In the genomic region with DNA sequence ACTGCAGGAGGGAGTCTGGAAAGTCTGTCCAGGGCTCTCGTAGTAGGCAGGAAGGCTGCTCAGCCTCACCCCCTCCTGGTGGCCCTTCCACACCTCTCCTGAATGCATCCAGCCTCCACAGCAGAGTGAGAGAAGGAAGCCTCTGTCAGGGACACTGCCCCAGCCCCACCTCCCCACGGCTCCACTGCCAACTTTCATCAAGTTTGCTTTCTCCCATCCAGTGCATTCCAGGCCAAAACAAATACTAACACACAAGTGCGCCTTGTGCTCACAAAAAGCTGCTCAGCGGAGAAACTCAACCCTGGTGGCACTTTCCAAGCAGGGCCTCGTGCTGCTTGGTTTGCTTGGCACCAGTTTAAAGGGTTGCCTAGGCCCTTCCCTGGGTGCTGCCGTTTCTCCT, we compare ENCODE assay signal across 12 mouse cellular contexts. TPM values are rescaled to one million over a fixed set of nuclear protein-coding genes. Genes with fewer than 3 reads are reported as not detected.
DNase-seq lines count a peak whose midpoint lies in the region; ATAC-seq and TF ChIP-seq lines count a peak whose summit lies in the region.
"Had no signal": no experiment of that assay in that cellular context is flagged by ENCODE, and none has a peak within 500 bp of the region (broad histone marks: within the 10 kb centered on the region; RNA-seq: fewer than 3 reads in every experiment).

No protein-coding gene starts in this region.

- H3K4me3 ChIP-seq in hindbrain, embryonic 14.5 days (replicated peaks; ENCODE audit: low read length): no peak overlapping the region
- H3K4me3 ChIP-seq in hindbrain, embryonic 11.5 days (ENCODE audit: low read depth, low read length): no peak overlapping the region
- H3K4me3 ChIP-seq in stomach, postnatal 0 days (ENCODE audit: low read depth, low read length): no peak overlapping the region
- H3K4me3 ChIP-seq: midbrain, embryonic 12.5 days had no signal

- no peak overlapping the region for H3K27ac ChIP-seq in hindbrain, embryonic 14.5 days
- no peak overlapping the region for H3K27ac ChIP-seq in hindbrain, embryonic 11.5 days (ENCODE audit: low read depth, low read length)
- H3K27ac ChIP-seq in stomach, postnatal 0 days (replicated peaks): no peak overlapping the region
- H3K27ac ChIP-seq: midbrain, embryonic 12.5 days had no signal

- no peaks in the 10 kb centered on the region for H3K9me3 ChIP-seq in hindbrain, embryonic 14.5 days (ENCODE audit: control insufficient read depth, low read length)
- no peaks in the 10 kb centered on the region for H3K9me3 ChIP-seq in hindbrain, embryonic 11.5 days (ENCODE audit: control insufficient read depth, low read length)
- no peaks in the 10 kb centered on the region for H3K9me3 ChIP-seq in stomach, postnatal 0 days (ENCODE audit: control insufficient read depth, low read length)
- H3K9me3 ChIP-seq: midbrain, embryonic 12.5 days had no signal

- peaks cover 4% of the 10 kb centered on the region; the same call in 1 of the 2 replicates for H3K36me3 ChIP-seq in hindbrain, embryonic 14.5 days (replicated peaks; ENCODE audit: control insufficient read depth, insufficient read depth)
- no peaks in the 10 kb centered on the region for H3K36me3 ChIP-seq in hindbrain, embryonic 11.5 days (ENCODE audit: control insufficient read depth, insufficient read depth, low read length)
- H3K36me3 ChIP-seq in stomach, postnatal 0 days (ENCODE audit: control insufficient read depth, insufficient read depth, low read length): no peaks in the 10 kb centered on the region
- H3K36me3 ChIP-seq: midbrain, embryonic 12.5 days had no signal

- WGBS in hindbrain, embryonic 14.5 days: 61% methylated on average over 6 of the region's 6 CpGs
- WGBS in hindbrain, embryonic 11.5 days: 74% methylated on average over 6 of the region's 6 CpGs
- WGBS in stomach, postnatal 0 days: 44% methylated on average over 6 of the region's 6 CpGs

- TF ChIP-seq CTCF in stomach, postnatal 0 days (IDR thresholded peaks at IDR 0.05; ENCODE audit: low read depth): no peak; the same call in 1 of the 2 replicates

- ATAC-seq in hindbrain, embryonic 14.5 days (ENCODE audit: low FRiP score): peak; percentile 85; the same call in 1 of the 2 replicates
- ATAC-seq in hindbrain, embryonic 11.5 days (ENCODE audit: low FRiP score): no peak
- peak; percentile 70 for ATAC-seq in stomach, postnatal 0 days (ENCODE audit: low FRiP score, low TSS enrichment)

- no peaks in the 10 kb centered on the region for H3K27me3 ChIP-seq in hindbrain, embryonic 14.5 days (ENCODE audit: control insufficient read depth, insufficient read depth, low read length)
- H3K27me3 ChIP-seq in hindbrain, embryonic 11.5 days (ENCODE audit: control insufficient read depth, insufficient read depth, low read length): no peaks in the 10 kb centered on the region
- no peaks in the 10 kb centered on the region for H3K27me3 ChIP-seq in stomach, postnatal 0 days (ENCODE audit: control insufficient read depth, insufficient read depth, low read length)
- H3K27me3 ChIP-seq: midbrain, embryonic 12.5 days had no signal

- no peaks in the 10 kb centered on the region for H3K4me1 ChIP-seq in hindbrain, embryonic 14.5 days (replicated peaks; ENCODE audit: control insufficient read depth, insufficient read depth, low read length)
- H3K4me1 ChIP-seq in hindbrain, embryonic 11.5 days (replicated peaks; ENCODE audit: control insufficient read depth, insufficient read depth, low read length): no peaks in the 10 kb centered on the region
- H3K4me1 ChIP-seq in stomach, postnatal 0 days (replicated peaks; ENCODE audit: control insufficient read depth, insufficient read depth): no peaks in the 10 kb centered on the region
- H3K4me1 ChIP-seq: midbrain, embryonic 12.5 days had no signal

- no peak for DNase-seq in hindbrain, embryonic 14.5 days (ENCODE audit: low spot score)
- DNase-seq in hindbrain, embryonic 11.5 days (ENCODE audit: low spot score): no peak
- DNase-seq in urinary bladder, postnatal 14 days (ENCODE audit: low spot score): peak; percentile 15
- no peak for DNase-seq in urinary bladder, adult 2 months (ENCODE audit: low spot score)
- DNase-seq in lung, adult 18-20 months: peak; percentile 76 to 82
- peak; percentile 46 for DNase-seq in stomach, postnatal 0 days (ENCODE audit: low spot score)
- DNase-seq in B cell, adult 2 months: no peak
- no peak for DNase-seq in gastrocnemius, adult 18-20 months (ENCODE audit: low spot score)
- DNase-seq: adrenal gland, postnatal 25 days; kidney, postnatal 14 days; right cerebral cortex, adult 18-20 months had no signal

- TF ChIP-seq EP300 in stomach, postnatal 0 days (optimal IDR thresholded peaks at IDR 0.05): no peak

- H3K9ac ChIP-seq in hindbrain, embryonic 14.5 days: no peak overlapping the region
- H3K9ac ChIP-seq in hindbrain, embryonic 11.5 days (ENCODE audit: low read depth, low read length): no peak overlapping the region
- no peak overlapping the region for H3K9ac ChIP-seq in stomach, postnatal 0 days (ENCODE audit: low read length)
- H3K9ac ChIP-seq: midbrain, embryonic 12.5 days had no signal

- H3K4me2 ChIP-seq in hindbrain, embryonic 14.5 days (replicated peaks): no peak overlapping the region
- H3K4me2 ChIP-seq in hindbrain, embryonic 11.5 days (replicated peaks; ENCODE audit: low read depth, low read length): no peak overlapping the region
- H3K4me2 ChIP-seq in stomach, postnatal 0 days (replicated peaks; ENCODE audit: low read depth): no peak overlapping the region
- H3K4me2 ChIP-seq: midbrain, embryonic 12.5 days had no signal

RNA-seq across cellular contexts. Expression of gene Il17d, which starts 15.0 kb away (rescaled TPM):
- polyA plus RNA-seq in hindbrain, embryonic 14.5 days (2014; fragmentation: Nextera tagmentation; extraction: Ambion mirVana): 4.6 and 4.8 TPM in 2 replicates
- polyA plus RNA-seq in hindbrain, embryonic 11.5 days (2014; fragmentation: Nextera tagmentation; extraction: Ambion mirVana): 0.57 and 1.5 TPM in 2 replicates
- 19.3 and 21.4 TPM in 2 replicates for polyA plus RNA-seq in urinary bladder, adult 2 months (2012; rRNA removed)
- polyA plus RNA-seq in stomach, postnatal 0 days (2015; fragmentation: Nextera tagmentation; extraction: Ambion mirVana): 8.5 and 10.6 TPM in 2 replicates
- total RNA-seq in gastrocnemius, adult 18-20 months (2021): 1 to 10 TPM; 1.4 to 1.6 TPM

Comparison
In these comparisons a context has a peak if more than half of its experiments do, and no peak if none do; other contexts are left out.
1. DNase-seq: peak in urinary bladder, postnatal 14 days (single experiment), lung, adult 18-20 months (2 of 2) and stomach, postnatal 0 days (single experiment); none in hindbrain, embryonic 14.5 days (single experiment), hindbrain, embryonic 11.5 days (single experiment), urinary bladder, adult 2 months (single experiment), B cell, adult 2 months (0 of 2) and gastrocnemius, adult 18-20 months (single experiment).